Mouse (Mus musculus) kidney, postnatal 0 days (tissue): Measurements from ENCODE around the gene Sele. TPM values are rescaled to one million over a fixed set of nuclear protein-coding genes. Genes with fewer than 3 reads are reported as not detected.
"Not testable (repeated sequence)": the region's sequence is repeated elsewhere in the genome, so short reads cannot be mapped to it uniquely, and the experiment has no call there.

Experiments used
- ATAC-seq: fragments of 200-750 bp; cut with Nextera tagmentation; replicated peaks from 2 replicates; pipeline ENCODE4 v1.8.0; 2017; ENCODE audit warnings: low read depth, moderate number of reproducible peaks, moderate TSS enrichment, moderate library complexity; ENCODE audit not compliant: low FRiP score
- DNase-seq: peaks from one replicate; pipeline ENCODE4 v3.0.0-alpha.2; 2016; ENCODE audit warnings: low spot score
- H3K27ac ChIP-seq: fragments of 300-500 bp; sonication (generic); 2 replicates; pipeline ENCODE4 v1.5.1; 2014; ENCODE audit warnings: mild to moderate bottlenecking
- H3K27me3 ChIP-seq: fragments of 300-500 bp; sonication (generic); 2 replicates; pipeline ENCODE4 v1.6.1; 2014; ENCODE audit warnings: low read length, mixed read lengths; ENCODE audit not compliant: insufficient read depth
- H3K36me3 ChIP-seq: fragments of 300-500 bp; sonication (generic); 2 replicates; pipeline ENCODE4 v1.6.1; 2014; ENCODE audit warnings: low read length, mixed read lengths; ENCODE audit not compliant: insufficient read depth
- H3K4me1 ChIP-seq: fragments of 300-500 bp; sonication (generic); replicated peaks from 2 replicates; pipeline ENCODE4 v1.6.1; 2014; ENCODE audit warnings: antibody characterized with exemption, low read length, mixed read lengths; ENCODE audit not compliant: insufficient read depth
- H3K4me2 ChIP-seq: fragments of 300-500 bp; sonication (generic); 2 replicates; pipeline ENCODE4 v1.6.1; 2014; ENCODE audit warnings: mild to moderate bottlenecking, low read length, moderate library complexity, mixed read lengths
- H3K4me3 ChIP-seq: fragments of 300-500 bp; sonication (generic); replicated peaks from 2 replicates; pipeline ENCODE4 v1.5.1; 2014; ENCODE audit warnings: low read depth, low read length
- H3K9ac ChIP-seq: fragments of 300-500 bp; sonication (generic); 2 replicates; pipeline ENCODE4 v1.6.1; 2014; ENCODE audit warnings: low read depth, low read length
- H3K9me3 ChIP-seq: fragments of 300-500 bp; sonication (generic); replicated peaks from 2 replicates; pipeline ENCODE4 v1.6.1; 2016; ENCODE audit warnings: low read length, inconsistent platforms, mixed read lengths
- CTCF ChIP-seq: IDR thresholded peaks from 2 replicates; pipeline ENCODE4 v1.5.1; 2016; ENCODE audit warnings: antibody characterized with exemption, low read depth, mild to moderate bottlenecking, moderate library complexity
- WGBS: fragments of 180-500 bp; shearing (Covaris S2); extraction: QIAGEN DNeasy Blood & Tissue Kit; methylation state at CpG from one replicate; pipeline ENCODE4 v1.1.7; 2014; 5-methylcytosine and 5-hydroxymethylcytosine counted together
- polyA plus RNA-seq: library from polyadenylated mRNA; unstranded; fragments of >200 nt; fragmentation: Nextera tagmentation; extraction: Ambion mirVana; gene quantifications from 2 replicates; pipeline ENCODE4 v1.2.1, GENCODE M21; 2015

The Sele gene
- polyA plus RNA-seq, 1 experiment from 2014 or later: 0.08 TPM

- DNase-seq (no peak), ATAC-seq (no peak)
- Histone ChIP-seq H3K27ac (no peak overlapping the region), H3K4me1 (no peaks in the 10 kb centered on the region), H3K36me3 (no peaks in the 10 kb centered on the region), H3K9ac (no peak overlapping the region), H3K9me3 (no peaks in the 10 kb centered on the region), H3K4me2 (no peak overlapping the region), H3K4me3 (no peak overlapping the region), H3K27me3 (no peaks in the 10 kb centered on the region)
- no peak for TF ChIP-seq CTCF
- WGBS: 82% methylated on average over 6 of the region's 6 CpGs
These were observed 28.2 kb upstream of the Sele start for GRCm38 (mm10) chr1:164019789-164020188.

GRCm38 (mm10) chr1:164020746-164021145 lies 27.3 kb upstream of the Sele start:
- H3K27ac ChIP-seq, H3K4me3 ChIP-seq, H3K9me3 ChIP-seq, H3K9ac ChIP-seq, DNase-seq, H3K4me2 ChIP-seq, H3K27me3 ChIP-seq, H3K36me3 ChIP-seq, H3K4me1 ChIP-seq, ATAC-seq: not testable (repeated sequence)
- WGBS: 97% methylated on average over 3 of the region's 3 CpGs

GRCm38 (mm10) chr1:164022106-164022505 lies 25.9 kb upstream of the Sele start:
- H3K9ac ChIP-seq, H3K9me3 ChIP-seq, H3K4me1 ChIP-seq, H3K27ac ChIP-seq, H3K27me3 ChIP-seq, H3K4me3 ChIP-seq, H3K36me3 ChIP-seq, H3K4me2 ChIP-seq, ATAC-seq, DNase-seq: not testable (repeated sequence)
- 75% methylated on average over 5 of the region's 5 CpGs for WGBS

- no peak for TF ChIP-seq CTCF
- Histone ChIP-seq H3K9ac (no peak overlapping the region), H3K9me3 (no peaks in the 10 kb centered on the region), H3K4me3 (no peak overlapping the region), H3K4me1 (no peaks in the 10 kb centered on the region), H3K27ac (no peak overlapping the region), H3K27me3 (no peaks in the 10 kb centered on the region), H3K4me2 (no peak overlapping the region), H3K36me3 (no peaks in the 10 kb centered on the region)
- WGBS: 87% methylated on average over 4 of the region's 4 CpGs
- no peak for ATAC-seq
- DNase-seq: no peak
These were observed 22.3 kb upstream of the Sele start for GRCm38 (mm10) chr1:164025685-164026084.

- Histone ChIP-seq H3K9ac (no peak overlapping the region), H3K27ac (no peak overlapping the region), H3K9me3 (no peaks in the 10 kb centered on the region), H3K4me2 (no peak overlapping the region), H3K36me3 (no peaks in the 10 kb centered on the region), H3K4me1 (no peaks in the 10 kb centered on the region), H3K27me3 (no peaks in the 10 kb centered on the region), H3K4me3 (no peak overlapping the region)
- ATAC-seq (no peak), DNase-seq (no peak)
- WGBS: 66% methylated on average over 5 of the region's 5 CpGs
- TF ChIP-seq CTCF: peak; percentile 53; the same call in 1 of the 2 replicates
These were observed 20.6 kb upstream of the Sele start for GRCm38 (mm10) chr1:164027416-164027815.

- Histone ChIP-seq H3K4me1 (no peaks in the 10 kb centered on the region), H3K27me3 (no peaks in the 10 kb centered on the region), H3K9ac (no peak overlapping the region), H3K4me3 (no peak overlapping the region), H3K36me3 (no peaks in the 10 kb centered on the region), H3K9me3 (no peaks in the 10 kb centered on the region), H3K27ac (no peak overlapping the region), H3K4me2 (no peak overlapping the region)
- 79% methylated on average over 10 of the region's 10 CpGs for WGBS
- DNase-seq: no peak
- no peak for ATAC-seq
- no peak for TF ChIP-seq CTCF
These were observed 7.5 kb upstream of the Sele start for GRCm38 (mm10) chr1:164040385-164041135.

- Histone ChIP-seq H3K4me1 (no peaks in the 10 kb centered on the region), H3K27ac (no peak overlapping the region), H3K4me3 (no peak overlapping the region), H3K9me3 (no peaks in the 10 kb centered on the region), H3K36me3 (no peaks in the 10 kb centered on the region), H3K4me2 (no peak overlapping the region), H3K9ac (no peak overlapping the region), H3K27me3 (no peaks in the 10 kb centered on the region)
- 40% methylated on average over 3 of the region's 3 CpGs for WGBS
- ATAC-seq (no peak), DNase-seq (peak; percentile 58)
- no peak for TF ChIP-seq CTCF
These were observed 4.5 kb upstream of the Sele start for GRCm38 (mm10) chr1:164043549-164043948.
